Mouse (Mus musculus): ENCODE measurements around the gene Aph1c. TPM values are rescaled to one million over a fixed set of nuclear protein-coding genes. Genes with fewer than 3 reads are reported as not detected.
"Not testable (repeated sequence)": the region's sequence is repeated elsewhere in the genome, so short reads cannot be mapped to it uniquely, and the experiment has no call there.

Aph1c gene
- 1.7 and 11.5 TPM in 2 replicates for total RNA-seq (2015; ENCODE audit: low replicate concordance)
- total RNA-seq (2017; ENCODE audit: low replicate concordance), result 3.0 TPM in 1 of 2 replicates, not detected in the other

GRCm38 (mm10) chr9:66834318-66835096 is at the start of gene Aph1c:
Gene Aph1c, minus strand, starts transcription at chr9:66834726.
- ATAC-seq (replicated peaks; ENCODE audit: low FRiP score, poor library complexity, severe bottlenecking), result peak; percentile 96

- no peak for ATAC-seq (replicated peaks; ENCODE audit: low FRiP score, poor library complexity, severe bottlenecking)
Observed at GRCm38 (mm10) chr9:66883500-66883899, 49.0 kb upstream of the Aph1c start.

DNA sequence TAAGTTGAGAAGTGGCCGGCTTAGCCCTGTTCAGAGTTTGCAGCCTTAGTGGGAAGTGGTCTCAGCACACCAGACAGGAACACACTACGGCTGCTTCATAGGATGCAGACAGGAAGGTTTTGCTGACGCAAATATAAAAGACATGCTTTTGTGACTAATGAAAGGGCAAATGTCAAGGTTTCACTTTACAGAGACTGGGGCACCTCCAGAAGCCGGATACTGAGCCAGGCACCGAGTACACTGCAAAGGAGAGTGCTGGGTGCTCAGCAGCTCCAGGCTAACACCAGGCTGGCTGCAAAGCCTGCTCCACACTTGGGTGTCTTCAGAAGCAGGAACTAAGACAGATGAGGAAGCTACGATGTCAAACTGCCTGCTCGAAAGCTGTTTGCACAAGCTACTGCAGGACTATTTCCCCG is 47.9 kb upstream of the Aph1c start:
- ATAC-seq (replicated peaks; ENCODE audit: low FRiP score, poor library complexity, severe bottlenecking), result no peak

- ATAC-seq (replicated peaks; ENCODE audit: low FRiP score, poor library complexity, severe bottlenecking), result no peak
Observed at GRCm38 (mm10) chr9:66881858-66882257, 47.3 kb upstream of the Aph1c start.

DNA sequence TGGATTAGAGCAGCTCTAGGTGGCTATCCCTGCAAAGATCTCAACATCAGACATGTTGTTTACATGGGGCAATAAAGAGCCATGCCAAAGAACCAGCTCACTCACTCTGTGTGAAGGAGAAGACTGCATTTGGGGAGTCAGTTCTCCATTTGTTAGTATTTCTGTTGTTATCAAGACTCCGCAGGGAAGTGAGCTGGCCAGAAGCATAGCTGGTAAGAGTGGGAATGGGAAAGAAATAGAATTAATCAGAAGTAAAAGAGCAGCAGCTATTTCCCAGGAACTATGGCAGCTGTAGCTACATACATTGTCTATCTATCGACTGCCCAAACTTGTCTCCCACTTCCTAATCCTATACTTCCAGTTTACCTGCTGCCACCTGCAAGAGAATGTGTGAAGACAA is 46.2 kb upstream of the Aph1c start:
- no peak for ATAC-seq (replicated peaks; ENCODE audit: low FRiP score, poor library complexity, severe bottlenecking)

DNA sequence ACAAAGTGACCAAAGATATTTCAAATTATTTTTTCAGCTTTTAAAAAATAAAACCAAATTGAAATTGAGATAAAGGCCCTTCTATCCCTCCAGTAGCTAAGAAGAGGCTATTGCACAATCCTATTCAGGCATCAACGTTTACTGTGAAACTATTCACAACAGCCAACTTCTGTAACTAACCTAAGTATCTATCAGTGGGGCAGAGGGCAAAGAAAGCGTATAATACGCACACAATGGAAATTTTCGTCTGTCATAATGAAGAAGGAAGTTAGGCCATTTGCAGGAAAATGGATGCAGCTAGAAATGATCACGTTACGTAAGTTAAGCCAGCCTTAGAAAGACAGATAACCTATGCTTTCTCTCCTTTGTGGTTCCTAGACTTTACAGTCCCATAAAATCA is 45.0 kb upstream of the Aph1c start:
- no peak for ATAC-seq (replicated peaks; ENCODE audit: low FRiP score, poor library complexity, severe bottlenecking)

DNA sequence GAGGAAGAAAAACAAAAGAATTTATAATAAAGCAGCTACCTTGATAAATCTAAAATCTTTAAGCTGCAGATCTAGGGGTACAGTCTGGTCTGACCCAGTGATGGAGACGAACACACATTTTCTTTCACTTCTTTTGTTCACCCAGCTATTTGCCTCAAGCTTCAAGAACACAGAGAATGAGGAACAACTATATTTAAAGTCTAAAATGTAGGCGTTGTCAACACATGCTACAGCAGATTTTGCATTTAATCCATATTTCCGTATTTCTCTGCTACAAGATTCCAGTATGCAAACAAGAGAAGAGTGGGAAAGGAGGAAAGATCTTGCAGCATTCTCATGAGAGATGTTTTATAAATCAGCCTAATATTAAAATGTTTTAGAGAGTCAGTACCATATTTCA is 44.4 kb upstream of the Aph1c start:
- no peak for ATAC-seq (replicated peaks; ENCODE audit: low FRiP score, poor library complexity, severe bottlenecking)

DNA sequence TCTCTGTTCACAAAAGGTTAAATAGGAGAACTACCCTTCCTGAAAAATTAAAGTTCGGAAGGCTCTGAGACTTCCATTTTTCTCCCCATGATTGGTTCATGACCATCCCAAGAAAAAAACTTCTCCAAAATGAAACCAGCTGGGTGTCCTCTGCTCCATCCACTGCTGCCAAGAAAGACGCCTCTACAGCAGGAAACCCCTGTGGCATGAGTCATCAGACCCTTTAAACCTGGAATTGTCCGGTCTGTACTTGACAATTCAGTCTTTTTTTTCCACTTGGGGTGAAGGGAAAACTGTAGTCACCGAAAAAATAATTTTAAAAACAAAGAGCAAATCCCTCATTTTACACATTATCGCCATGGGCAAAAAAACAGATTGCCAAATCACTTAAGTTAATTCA is 42.1 kb upstream of the Aph1c start:
- no peak for ATAC-seq (replicated peaks; ENCODE audit: low FRiP score, poor library complexity, severe bottlenecking)

GRCm38 (mm10) chr9:66874297-66874696 is 39.8 kb upstream of the Aph1c start:
- ATAC-seq (replicated peaks; ENCODE audit: low FRiP score, poor library complexity, severe bottlenecking), result peak; percentile 40; the same call in 1 of the 2 replicates

GRCm38 (mm10) chr9:66873531-66873930 is 39.0 kb upstream of the Aph1c start:
- ATAC-seq (replicated peaks; ENCODE audit: low FRiP score, poor library complexity, severe bottlenecking), result no peak

- ATAC-seq (replicated peaks; ENCODE audit: low FRiP score, poor library complexity, severe bottlenecking), result not testable (repeated sequence)
Observed at GRCm38 (mm10) chr9:66873009-66873408, 38.5 kb upstream of the Aph1c start.

DNA sequence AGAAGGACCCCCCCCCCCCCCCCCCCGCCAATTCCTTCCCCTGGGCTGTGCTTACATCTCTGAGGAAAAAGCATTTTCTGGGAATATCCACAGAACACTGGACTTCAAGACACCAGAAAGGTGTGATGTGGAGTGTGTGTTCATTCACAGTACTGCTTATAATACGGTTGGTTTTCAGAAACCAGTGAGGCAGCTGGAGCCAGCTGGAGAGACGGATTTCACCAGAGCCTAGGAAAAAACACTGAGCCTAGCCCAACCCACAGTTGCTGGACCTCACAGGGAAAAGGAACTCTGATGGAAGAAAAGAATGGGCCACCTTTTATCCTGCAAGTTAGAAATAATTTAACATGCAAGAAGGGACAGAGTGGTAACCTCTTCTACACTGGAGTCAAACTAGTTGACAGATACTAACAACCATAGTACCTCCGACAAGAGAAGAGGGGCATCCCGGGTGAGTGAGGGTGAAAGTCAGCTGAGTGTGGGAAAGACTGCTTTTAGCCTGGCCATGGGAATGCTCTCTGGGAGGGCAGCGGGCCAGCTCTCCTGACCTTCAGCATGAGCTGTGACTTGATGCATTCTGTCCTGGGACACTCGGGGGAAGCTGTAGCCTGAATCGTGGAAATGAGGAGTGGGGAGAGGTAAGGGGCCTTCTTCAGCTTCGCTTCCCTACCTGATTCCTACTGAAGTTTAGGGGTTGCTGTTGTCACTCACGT is 37.6 kb upstream of the Aph1c start:
- ATAC-seq (replicated peaks; ENCODE audit: low FRiP score, poor library complexity, severe bottlenecking), result no peak

DNA sequence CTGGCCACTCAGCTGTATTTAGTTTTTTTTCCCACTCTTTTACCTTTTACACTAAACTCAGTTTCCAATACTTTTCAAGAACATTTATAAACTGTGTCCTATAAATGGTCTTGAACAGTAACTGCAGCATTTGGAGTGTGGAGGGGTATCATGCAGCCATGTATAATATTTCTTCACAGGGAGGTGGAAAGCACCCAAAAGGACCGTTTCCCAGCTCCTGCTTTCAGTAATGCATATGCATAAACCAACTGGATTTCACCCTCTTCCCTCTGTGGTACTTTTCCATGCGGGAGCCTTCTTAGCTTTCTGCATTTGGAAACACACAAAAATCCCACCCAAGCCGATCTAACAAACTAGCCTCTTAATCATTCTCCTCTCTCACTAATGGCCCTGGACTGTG is 30.2 kb upstream of the Aph1c start:
- no peak for ATAC-seq (replicated peaks; ENCODE audit: low FRiP score, poor library complexity, severe bottlenecking)

DNA sequence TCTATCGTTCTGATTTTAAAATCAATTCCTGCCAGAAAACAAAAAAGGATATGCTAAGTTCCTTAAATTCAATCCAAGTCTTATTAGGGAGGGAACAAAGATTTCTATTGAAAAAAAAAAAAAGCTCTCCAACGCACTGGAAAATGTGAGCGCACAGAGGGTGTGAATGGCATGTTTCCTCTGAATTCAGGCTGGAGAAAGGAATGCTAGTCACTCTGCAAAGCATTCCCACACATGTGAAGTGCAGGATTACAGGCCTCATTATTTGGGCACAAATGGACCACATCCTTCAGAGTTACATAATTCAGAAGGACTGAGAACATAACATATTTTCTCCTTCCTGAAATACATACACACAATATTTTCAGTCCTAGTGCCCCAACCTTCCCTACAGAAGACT is 28.9 kb upstream of the Aph1c start:
- no peak for ATAC-seq (replicated peaks; ENCODE audit: low FRiP score, poor library complexity, severe bottlenecking)

GRCm38 (mm10) chr9:66862202-66862601 is 27.7 kb upstream of the Aph1c start:
- no peak for ATAC-seq (replicated peaks; ENCODE audit: low FRiP score, poor library complexity, severe bottlenecking)

DNA sequence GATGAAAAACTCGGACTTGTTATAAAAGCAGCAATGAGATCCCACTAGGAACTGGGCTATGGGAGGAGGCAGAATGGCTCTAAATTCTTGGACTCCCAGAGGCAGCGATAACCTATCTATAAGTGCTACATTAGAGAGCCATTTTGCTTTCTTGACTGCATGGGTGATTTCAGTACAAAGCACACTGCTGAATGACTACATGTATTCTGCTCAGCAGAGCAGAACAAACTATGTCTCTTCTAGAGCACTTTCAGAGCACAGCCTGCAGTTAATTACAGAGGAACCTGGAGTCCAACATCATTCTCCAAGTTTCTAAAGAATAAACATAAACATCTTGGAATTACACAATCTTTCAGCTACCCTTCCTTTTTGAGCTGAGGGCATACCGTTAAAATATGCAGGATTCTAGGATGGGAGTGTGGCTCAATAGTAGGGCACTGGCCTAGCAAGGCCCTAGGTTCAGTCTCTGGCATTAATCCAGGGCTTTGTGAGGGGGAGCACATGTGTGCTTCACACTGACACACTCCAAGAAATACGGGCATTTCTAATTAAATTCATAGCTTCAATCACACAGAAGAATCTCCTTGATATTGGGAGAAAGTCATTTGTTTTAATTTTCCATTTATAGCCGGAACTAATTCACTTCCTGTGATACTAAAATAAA is 26.7 kb upstream of the Aph1c start:
- no peak for ATAC-seq (replicated peaks; ENCODE audit: low FRiP score, poor library complexity, severe bottlenecking)

- ATAC-seq (replicated peaks; ENCODE audit: low FRiP score, poor library complexity, severe bottlenecking), result no peak
Observed at GRCm38 (mm10) chr9:66859523-66859922, 25.0 kb upstream of the Aph1c start.

- no peak for ATAC-seq (replicated peaks; ENCODE audit: low FRiP score, poor library complexity, severe bottlenecking)
Observed at GRCm38 (mm10) chr9:66855865-66856264, 21.3 kb upstream of the Aph1c start.

DNA sequence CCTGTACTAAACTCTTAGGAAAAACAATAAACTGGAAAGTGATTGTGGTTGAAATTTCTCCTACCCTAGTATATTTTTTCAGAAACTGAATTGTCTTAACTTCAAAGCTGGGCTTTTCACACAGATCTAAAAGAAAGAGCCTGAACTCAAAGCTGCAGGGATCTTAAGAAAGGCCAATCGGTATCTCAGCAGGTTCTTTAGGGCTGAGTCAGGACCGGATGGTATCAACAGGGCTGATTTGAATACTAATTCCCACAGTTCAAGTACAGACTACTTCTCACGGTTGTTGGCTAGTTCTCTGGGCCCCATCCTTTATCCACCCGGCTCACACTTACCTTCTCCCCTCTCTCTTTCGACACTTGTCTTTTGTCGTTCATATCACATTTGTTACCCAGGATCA is 18.1 kb upstream of the Aph1c start:
- ATAC-seq (replicated peaks; ENCODE audit: low FRiP score, poor library complexity, severe bottlenecking), result no peak

- ATAC-seq (replicated peaks; ENCODE audit: low FRiP score, poor library complexity, severe bottlenecking), result no peak
Observed at GRCm38 (mm10) chr9:66850966-66851365, 16.4 kb upstream of the Aph1c start.

- no peak for ATAC-seq (replicated peaks; ENCODE audit: low FRiP score, poor library complexity, severe bottlenecking)
Observed at GRCm38 (mm10) chr9:66846822-66847221, 12.3 kb upstream of the Aph1c start.

Data from erythroid progenitor cell, adult 5-6 weeks (primary cell).